Mouse (Mus musculus): ENCODE results near the gene Ano4. TPM values are rescaled to one million over a fixed set of nuclear protein-coding genes. Genes with fewer than 3 reads are reported as not detected.

The Ano4 gene
- polyA plus RNA-seq, 1 experiment from 2014 or later = 9.3 TPM

DNA sequence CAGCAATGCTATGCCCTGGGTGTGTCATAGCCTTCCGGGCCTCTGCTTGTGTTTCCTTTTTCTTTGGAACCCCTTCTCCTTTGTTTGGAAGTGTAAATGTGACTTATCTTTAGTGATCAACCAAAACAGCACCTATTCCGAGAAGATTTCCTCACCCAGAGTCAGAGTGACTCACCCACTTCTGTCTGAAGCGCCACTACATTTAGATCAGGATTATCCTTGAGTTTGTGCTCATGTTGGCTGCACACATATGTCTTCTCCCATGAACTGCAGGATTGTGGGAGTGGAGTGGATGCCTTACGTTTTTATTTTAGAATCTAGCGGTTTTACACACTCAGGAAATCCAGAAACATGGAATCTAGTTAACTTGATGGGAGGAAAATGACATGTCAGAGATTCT, 383.8 kb downstream of the Ano4 start:
- Histone ChIP-seq H3K9ac (no peak overlapping the region), H3K4me1 (replicated peaks; ENCODE audit: control insufficient read depth, insufficient read depth, low read length) (no peaks in the 10 kb centered on the region), H3K27ac (no peak overlapping the region), H3K36me3 (replicated peaks; ENCODE audit: control insufficient read depth, insufficient read depth) (no peaks in the 10 kb centered on the region), H3K4me2 (replicated peaks) (no peak overlapping the region), H3K27me3 (ENCODE audit: control insufficient read depth, insufficient read depth, low read length) (no peaks in the 10 kb centered on the region), H3K4me3 (replicated peaks; ENCODE audit: low read length) (no peak overlapping the region), H3K9me3 (ENCODE audit: control insufficient read depth, low read length) (no peaks in the 10 kb centered on the region)
- DNase-seq (ENCODE audit: low spot score) (no peak), ATAC-seq (ENCODE audit: low FRiP score) (no peak)
- 86% methylated on average over 5 of the region's 5 CpGs for WGBS

- H3K4me3 ChIP-seq (replicated peaks; ENCODE audit: low read length) = no peak overlapping the region
- H3K9ac ChIP-seq = no peak overlapping the region
- no peak for ATAC-seq (ENCODE audit: low FRiP score)
- WGBS = 93% methylated on average over 4 of the region's 4 CpGs
- H3K4me1 ChIP-seq (replicated peaks; ENCODE audit: control insufficient read depth, insufficient read depth, low read length) = no peaks in the 10 kb centered on the region
- H3K36me3 ChIP-seq (replicated peaks; ENCODE audit: control insufficient read depth, insufficient read depth) = no peaks in the 10 kb centered on the region
- DNase-seq (ENCODE audit: low spot score) = no peak
- H3K9me3 ChIP-seq (ENCODE audit: control insufficient read depth, low read length) = no peaks in the 10 kb centered on the region
- no peak overlapping the region for H3K4me2 ChIP-seq (replicated peaks)
- H3K27me3 ChIP-seq (ENCODE audit: control insufficient read depth, insufficient read depth, low read length) = no peaks in the 10 kb centered on the region
- no peak overlapping the region for H3K27ac ChIP-seq
Measured at GRCm38 (mm10) chr10:88950297-88950653, 394.3 kb downstream of the Ano4 start.

DNA sequence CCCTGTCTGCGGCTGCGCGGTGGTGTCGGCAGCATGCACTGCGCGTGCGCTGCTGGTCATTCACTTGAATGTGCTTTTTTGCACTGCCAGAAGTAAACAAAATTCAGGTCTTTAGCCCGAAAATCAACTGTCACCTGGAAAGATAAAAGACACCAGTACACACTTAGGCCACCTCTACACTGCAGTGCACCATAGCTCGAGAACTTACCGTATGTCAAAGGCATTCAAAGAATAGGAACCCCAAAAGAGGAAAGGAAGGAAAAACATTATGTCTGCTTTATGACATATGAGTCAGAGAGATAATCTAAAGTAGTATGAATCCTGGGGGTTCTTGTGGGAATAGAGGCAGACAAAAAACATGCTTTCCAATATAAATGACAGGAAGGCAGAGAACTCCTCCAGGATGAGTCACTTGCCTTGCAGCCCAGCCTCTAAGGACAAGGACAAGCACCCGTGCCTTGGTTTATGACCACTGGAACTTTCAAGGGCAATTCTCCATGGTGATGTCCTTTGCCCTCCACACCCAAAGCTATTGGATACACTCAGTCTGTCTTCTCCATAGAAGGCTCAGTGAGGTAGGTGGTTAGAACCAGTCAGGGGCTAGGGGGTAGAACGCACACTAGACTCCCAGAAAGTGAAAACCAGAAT, 394.8 kb downstream of the Ano4 start:
- Histone ChIP-seq H3K4me1 (replicated peaks; ENCODE audit: control insufficient read depth, insufficient read depth, low read length) (no peaks in the 10 kb centered on the region), H3K27ac (no peak overlapping the region), H3K4me2 (replicated peaks) (no peak overlapping the region), H3K9ac (no peak overlapping the region), H3K36me3 (replicated peaks; ENCODE audit: control insufficient read depth, insufficient read depth) (no peaks in the 10 kb centered on the region), H3K27me3 (ENCODE audit: control insufficient read depth, insufficient read depth, low read length) (no peaks in the 10 kb centered on the region), H3K9me3 (ENCODE audit: control insufficient read depth, low read length) (no peaks in the 10 kb centered on the region), H3K4me3 (replicated peaks; ENCODE audit: low read length) (no peak overlapping the region)
- 95% methylated on average over 12 of the region's 12 CpGs for WGBS
- no peak for ATAC-seq (ENCODE audit: low FRiP score)
- DNase-seq (ENCODE audit: low spot score) = no peak

Other genes with a start within 250 kb of the Ano4 start
- 5.8 and 6.3 TPM in 2 replicates for gene Gas2l3, start 99.2 kb upstream of the Ano4 start, polyA plus RNA-seq (2014; fragmentation: Nextera tagmentation; extraction: Ambion mirVana)
- 0.12 TPM in 1 of 2 replicates, not detected in the other for gene Nr1h4, start 188.8 kb upstream of the Ano4 start, polyA plus RNA-seq (2014; fragmentation: Nextera tagmentation; extraction: Ambion mirVana)

Measured in hindbrain, embryonic 14.5 days (tissue).